Mouse (Mus musculus): ENCODE measurements at regions not wholly inside any gene's neighbourhood (a gene's known extent, or its start where the extent isn't known, plus 50 kb on each side); places are given as distances from the start of the nearest gene placed in this dataset.

GRCm38 (mm10) chr11:113117179-113117898, 335.3 kb downstream of the Sox9 start:
- ATAC-seq (replicated peaks; ENCODE audit: low read depth, poor library complexity, severe bottlenecking): no peak

GRCm38 (mm10) chr11:113120570-113120969, 338.5 kb downstream of the Sox9 start:
- no peak for ATAC-seq (replicated peaks; ENCODE audit: low read depth, poor library complexity, severe bottlenecking)

GRCm38 (mm10) chr11:113121307-113121706, 339.3 kb downstream of the Sox9 start:
- no peak for ATAC-seq (replicated peaks; ENCODE audit: low read depth, poor library complexity, severe bottlenecking)

- ATAC-seq (replicated peaks; ENCODE audit: low read depth, poor library complexity, severe bottlenecking): no peak
Observed at GRCm38 (mm10) chr11:113122137-113122536, 340.1 kb downstream of the Sox9 start.

- ATAC-seq (replicated peaks; ENCODE audit: low read depth, poor library complexity, severe bottlenecking): 0 out of 2 replicates have a peak, but pooled peaks have one; percentile 25
Observed at GRCm38 (mm10) chr11:113122964-113123363, 340.9 kb downstream of the Sox9 start.

GRCm38 (mm10) chr11:113125832-113126231, 343.8 kb downstream of the Sox9 start:
- no peak for ATAC-seq (replicated peaks; ENCODE audit: low read depth, poor library complexity, severe bottlenecking)

GRCm38 (mm10) chr11:113129192-113129591, 347.2 kb downstream of the Sox9 start:
- ATAC-seq (replicated peaks; ENCODE audit: low read depth, poor library complexity, severe bottlenecking): peak; percentile 34; the same call in 1 of the 2 replicates

GRCm38 (mm10) chr11:113129975-113130374, 348.0 kb downstream of the Sox9 start:
- ATAC-seq (replicated peaks; ENCODE audit: low read depth, poor library complexity, severe bottlenecking): no peak; the same call in 1 of the 2 replicates

- ATAC-seq (replicated peaks; ENCODE audit: low read depth, poor library complexity, severe bottlenecking): no peak
Observed at GRCm38 (mm10) chr11:113132078-113133064, 350.3 kb downstream of the Sox9 start.

GRCm38 (mm10) chr11:113133407-113133806, 351.4 kb downstream of the Sox9 start:
- ATAC-seq (replicated peaks; ENCODE audit: low read depth, poor library complexity, severe bottlenecking): peak; percentile 58

GRCm38 (mm10) chr11:113135261-113135660, 353.2 kb downstream of the Sox9 start:
- peak; percentile 27 for ATAC-seq (replicated peaks; ENCODE audit: low read depth, poor library complexity, severe bottlenecking)

GRCm38 (mm10) chr11:113138462-113138861, 356.4 kb downstream of the Sox9 start:
- ATAC-seq (replicated peaks; ENCODE audit: low read depth, poor library complexity, severe bottlenecking): no peak

- ATAC-seq (replicated peaks; ENCODE audit: low read depth, poor library complexity, severe bottlenecking): no peak
Observed at GRCm38 (mm10) chr11:113140595-113140994, 358.6 kb downstream of the Sox9 start.

- no peak for ATAC-seq (replicated peaks; ENCODE audit: low read depth, poor library complexity, severe bottlenecking)
Observed at GRCm38 (mm10) chr11:113142816-113143215, 360.8 kb downstream of the Sox9 start.

- no peak for ATAC-seq (replicated peaks; ENCODE audit: low read depth, poor library complexity, severe bottlenecking)
Observed at GRCm38 (mm10) chr11:113143839-113144627, 362.0 kb downstream of the Sox9 start.

GRCm38 (mm10) chr11:113145721-113146120, 363.7 kb downstream of the Sox9 start:
- no peak for ATAC-seq (replicated peaks; ENCODE audit: low read depth, poor library complexity, severe bottlenecking)

- ATAC-seq (replicated peaks; ENCODE audit: low read depth, poor library complexity, severe bottlenecking): no peak
Observed at GRCm38 (mm10) chr11:113146762-113147161, 364.7 kb downstream of the Sox9 start.

- ATAC-seq (replicated peaks; ENCODE audit: low read depth, poor library complexity, severe bottlenecking): no peak
Observed at GRCm38 (mm10) chr11:113147535-113148197, 365.6 kb downstream of the Sox9 start.

GRCm38 (mm10) chr11:113148198-113148537, 366.1 kb downstream of the Sox9 start:
- ATAC-seq (replicated peaks; ENCODE audit: low read depth, poor library complexity, severe bottlenecking): no peak

GRCm38 (mm10) chr11:113155515-113155914, 373.5 kb downstream of the Sox9 start:
- no peak for ATAC-seq (replicated peaks; ENCODE audit: low read depth, poor library complexity, severe bottlenecking)

All from common myeloid progenitor, adult 5-6 weeks (primary cell).